Mouse (Mus musculus): ENCODE results near the gene Ooep.
"Not testable (repeated sequence)": the region's sequence is repeated elsewhere in the genome, so short reads cannot be mapped to it uniquely, and the experiment has no call there.

Ooep gene

DNA sequence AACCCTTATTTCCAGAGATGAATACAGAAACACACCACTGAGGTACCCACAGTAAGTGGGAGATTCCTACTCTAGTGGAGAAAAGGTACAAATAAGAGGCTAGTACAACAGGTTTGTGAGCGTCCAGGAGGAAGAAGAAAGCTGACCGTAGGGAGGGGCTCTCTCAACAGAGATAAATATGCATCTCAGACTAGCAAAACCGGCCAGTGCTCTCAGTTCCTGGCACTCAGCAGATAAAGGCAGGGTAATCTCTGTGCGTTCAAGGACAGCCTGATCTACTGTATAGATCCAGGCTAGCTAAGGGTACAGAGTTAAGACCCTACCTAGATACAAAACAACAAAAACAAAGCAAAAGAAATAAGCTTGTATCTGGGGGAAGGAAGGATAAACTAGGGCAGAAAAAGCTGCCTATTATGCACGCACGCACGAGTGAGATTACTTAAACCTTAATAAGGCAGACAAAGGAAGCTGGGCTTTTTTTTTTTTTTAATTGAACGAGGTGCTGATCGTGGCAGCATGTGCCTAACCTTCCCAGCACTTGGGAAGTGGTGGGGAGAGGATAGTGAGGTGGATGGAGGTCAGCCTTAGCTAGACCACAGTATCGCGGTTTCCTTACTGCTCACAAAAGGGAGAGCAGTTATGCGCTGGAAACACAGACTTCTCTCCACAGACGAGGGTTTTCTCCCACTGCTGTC is 12.5 kb downstream of the Ooep start:
- no peak for DNase-seq

DNA sequence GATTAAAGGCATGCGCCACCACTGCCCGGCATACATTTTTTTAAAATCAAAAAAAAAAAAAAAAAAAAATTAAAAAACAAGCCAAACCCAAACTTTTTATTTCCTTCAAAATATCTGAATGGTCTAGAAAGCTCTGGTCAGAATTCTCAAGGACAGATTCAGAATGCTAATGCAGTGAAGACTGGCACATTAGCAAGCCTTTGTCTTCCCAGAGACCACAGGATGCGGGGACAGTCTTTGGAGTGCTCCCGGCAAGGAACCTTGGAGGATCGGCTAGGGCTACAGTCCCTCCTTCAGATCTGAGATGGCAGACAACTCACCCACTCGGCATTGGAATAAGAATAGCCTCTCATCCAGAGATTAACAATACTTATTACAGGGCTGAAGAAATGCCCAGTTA is 13.8 kb downstream of the Ooep start:
- DNase-seq: no peak

DNA sequence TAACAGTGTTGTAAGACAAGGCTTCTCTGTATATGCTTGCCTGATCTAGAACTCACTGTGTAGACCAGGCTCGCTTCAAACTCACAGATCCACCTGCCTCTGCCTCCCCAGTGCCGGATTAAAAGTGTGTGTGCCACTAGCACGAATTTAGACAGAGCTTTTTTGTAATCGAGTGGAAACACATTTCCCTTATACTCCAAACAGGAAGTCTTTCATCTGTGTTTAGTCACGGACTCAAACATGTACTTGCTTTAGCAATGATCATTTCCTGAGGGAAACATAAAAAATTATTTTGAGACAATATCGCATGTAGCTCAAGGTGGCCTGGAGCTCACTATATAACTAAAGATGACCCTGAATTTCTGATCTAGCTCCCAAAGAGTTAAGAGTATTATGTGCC is 15.2 kb downstream of the Ooep start:
- DNase-seq: no peak

DNA sequence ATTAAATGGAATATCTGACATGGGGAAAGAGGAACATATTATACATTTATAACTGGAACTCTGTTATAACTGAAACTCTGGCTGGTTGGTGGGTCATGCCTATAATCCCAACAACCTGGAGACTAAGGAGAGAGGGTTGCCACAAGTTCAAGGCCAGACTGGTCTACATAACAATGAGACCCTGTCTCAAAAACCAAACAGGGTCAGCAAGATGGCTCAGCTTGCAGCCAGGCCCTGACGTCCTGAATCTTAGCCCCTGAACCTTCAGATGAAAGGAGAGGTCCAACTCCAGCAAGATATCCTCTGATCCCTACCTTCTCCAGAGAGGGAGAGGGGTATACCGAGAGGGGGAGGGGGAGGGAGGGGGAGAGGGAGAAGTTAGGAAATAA is 18.0 kb downstream of the Ooep start:
- DNase-seq: no peak

DNA sequence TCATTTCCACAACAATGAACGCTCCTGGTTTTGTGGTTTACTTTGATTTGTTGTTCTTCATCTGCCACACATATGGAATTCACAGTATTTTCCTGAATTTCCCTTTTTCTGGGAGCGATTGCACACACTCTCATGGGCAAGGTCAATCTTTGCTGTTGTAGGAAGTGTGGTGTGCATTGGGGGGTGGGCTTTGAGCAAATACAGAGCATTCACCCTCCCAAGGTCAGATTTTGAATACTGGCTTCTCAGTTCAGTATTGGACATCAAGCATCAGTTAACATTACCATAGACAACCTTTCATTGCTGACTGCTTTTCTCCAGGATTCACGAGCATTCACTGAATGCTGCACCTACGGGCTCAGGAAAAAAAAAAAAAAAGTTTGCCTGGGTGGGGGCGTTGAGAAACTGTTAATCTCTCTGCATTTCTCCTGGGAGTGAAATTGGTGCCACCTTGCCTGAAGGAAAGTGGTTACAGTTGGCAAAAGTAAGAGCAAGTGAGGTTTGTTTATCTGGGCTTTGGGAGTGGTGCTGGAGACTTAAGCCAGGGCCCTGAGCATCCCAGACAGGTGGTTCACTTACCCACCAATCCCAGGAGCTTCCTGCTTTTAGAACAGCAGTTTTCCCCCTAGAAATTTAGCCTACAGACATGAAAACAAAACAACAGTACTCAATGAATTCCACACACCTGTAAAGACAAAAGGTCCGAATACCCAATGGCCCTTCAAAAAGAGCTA is 18.6 kb downstream of the Ooep start:
- DNase-seq: no peak

DNA sequence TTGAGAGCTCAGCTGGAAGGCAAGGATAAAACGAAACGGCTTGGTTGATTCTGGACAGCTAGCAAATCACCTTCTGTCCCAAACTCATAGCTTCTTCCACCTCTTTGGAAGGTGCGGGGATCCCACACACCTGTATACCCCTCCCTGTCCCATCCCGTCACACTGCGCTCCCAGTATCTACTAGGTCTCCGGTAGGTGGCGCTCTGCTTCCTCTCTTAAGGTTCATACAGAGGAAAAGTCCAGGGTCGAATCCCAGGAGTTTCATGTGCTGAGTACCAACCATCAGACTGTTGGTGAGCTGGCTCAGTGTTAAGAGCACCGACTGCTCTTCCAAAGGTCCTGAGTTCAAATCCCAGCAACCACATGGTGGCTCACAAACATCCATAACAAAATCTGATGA is 20.5 kb downstream of the Ooep start:
- DNase-seq: peak; percentile 83

DNA sequence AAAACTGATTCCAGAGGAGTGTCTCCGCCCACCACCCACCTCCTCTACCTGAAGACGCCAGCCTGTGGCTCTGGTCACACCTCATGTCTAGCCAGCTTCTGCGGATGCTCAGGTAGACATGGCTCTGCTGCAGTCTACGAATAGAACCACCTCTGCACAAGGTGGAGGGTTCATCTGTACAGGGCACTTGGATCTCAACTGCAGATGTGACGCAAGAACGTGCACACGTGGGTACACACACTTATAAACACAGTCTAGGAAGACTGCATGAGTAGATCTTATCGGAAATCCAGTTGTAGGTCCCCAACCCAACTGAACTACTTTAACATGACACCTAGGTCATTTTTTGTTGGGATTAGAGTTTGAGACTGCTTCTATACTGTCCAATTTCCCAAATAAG is 22.9 kb downstream of the Ooep start, which contains the start of gene Gsta2:
TSS of gene Gsta2 (minus strand) at position 178 of the 400 bp plus-strand sequence.
- no peak for DNase-seq

DNA sequence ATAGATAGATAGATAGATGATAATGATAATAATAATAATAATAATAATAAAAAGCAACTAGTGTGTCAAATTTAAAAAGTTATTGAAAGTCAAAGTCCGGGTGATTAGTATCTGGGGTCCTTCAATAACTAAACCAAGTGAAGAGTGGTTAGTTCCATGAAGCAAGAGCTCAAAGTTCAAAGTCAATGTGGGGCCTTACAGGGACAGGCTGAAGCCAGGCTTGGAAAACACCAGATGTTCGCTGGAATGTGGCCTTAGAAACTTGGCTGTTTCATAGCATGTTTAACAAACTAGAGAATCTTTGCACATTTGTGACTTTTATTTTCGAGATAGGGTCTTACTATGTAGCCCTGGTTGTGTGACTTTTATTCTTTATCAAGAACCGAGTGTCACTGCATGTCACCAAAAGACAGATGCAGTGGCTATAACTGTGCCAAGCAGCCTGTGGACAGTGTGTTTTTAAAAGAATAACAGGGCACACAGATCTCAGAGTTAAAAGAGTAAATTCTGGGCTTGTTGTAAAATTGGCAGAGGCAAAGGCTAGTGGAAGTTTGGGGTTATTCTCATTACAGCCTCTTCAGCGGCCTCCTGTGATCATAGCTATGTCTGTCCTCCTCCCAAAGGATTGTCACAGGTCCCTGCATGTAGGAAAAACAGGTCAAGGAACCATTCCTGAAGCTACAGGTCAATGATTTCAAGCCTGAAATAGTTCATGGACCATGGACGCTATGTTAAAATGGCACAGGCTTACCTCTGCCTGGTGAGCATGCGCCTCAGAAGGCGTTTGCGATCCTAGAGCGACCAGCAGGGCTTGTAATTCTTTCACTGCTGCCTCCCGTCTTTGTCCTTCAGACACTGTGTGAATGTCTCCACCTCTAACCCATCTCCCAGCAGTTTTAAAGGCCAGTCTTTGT is 23.6 kb downstream of the Ooep start:
- DNase-seq: no peak

DNA sequence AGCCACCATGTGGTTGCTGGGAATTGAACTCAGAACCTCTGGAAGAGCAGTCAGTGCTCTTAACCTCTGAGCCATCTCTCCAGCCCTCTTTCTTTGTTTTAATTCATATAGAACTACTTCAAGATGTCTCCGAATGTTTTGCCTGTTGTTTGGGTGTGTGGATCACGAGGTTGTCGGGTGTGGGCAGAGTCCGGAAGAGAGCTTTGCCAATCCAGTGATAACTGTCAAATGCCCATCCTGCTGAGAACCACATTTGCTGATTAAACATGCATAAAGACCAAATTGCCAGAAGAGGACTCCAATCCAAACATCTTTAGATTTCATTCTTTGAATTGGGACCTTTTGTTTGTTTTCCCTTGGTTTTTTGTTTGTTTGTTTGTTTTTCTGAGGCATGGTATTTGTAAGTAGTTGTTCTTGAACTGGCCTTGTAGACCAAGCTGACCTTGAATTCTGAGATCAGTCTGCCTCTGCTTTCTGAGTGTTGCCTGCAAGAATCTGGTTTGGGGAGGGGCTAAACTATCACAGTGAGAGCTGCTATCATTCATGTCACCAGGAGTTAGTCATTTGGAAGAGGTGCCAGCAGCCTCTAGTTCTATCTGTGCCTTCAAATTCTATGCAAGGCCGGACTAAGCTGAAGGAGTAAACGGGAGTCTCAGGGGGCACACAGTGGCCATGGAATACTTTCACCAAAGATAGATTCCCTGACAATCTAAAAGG is 26.9 kb downstream of the Ooep start:
- DNase-seq: no peak

DNA sequence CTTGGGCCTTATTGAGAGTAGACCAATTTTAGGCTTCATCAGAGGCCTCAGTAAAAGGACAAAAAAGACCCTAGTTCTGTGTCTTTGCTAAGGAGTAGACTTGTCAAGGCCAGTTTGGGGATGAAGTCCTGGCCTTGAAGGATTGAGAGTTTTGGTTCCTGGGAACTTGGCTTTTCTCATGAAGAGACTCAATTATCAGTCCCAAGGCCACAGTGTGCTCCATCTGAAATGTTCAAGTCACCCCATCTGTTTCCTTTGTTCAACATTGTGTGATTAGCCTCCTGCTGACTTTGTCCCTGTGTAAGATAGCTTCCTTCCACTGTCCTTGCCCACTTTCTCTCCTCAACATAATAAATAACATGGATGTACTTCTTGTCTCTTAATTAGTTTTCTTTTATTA is 28.5 kb downstream of the Ooep start:
- not testable (repeated sequence) for DNase-seq

DNA sequence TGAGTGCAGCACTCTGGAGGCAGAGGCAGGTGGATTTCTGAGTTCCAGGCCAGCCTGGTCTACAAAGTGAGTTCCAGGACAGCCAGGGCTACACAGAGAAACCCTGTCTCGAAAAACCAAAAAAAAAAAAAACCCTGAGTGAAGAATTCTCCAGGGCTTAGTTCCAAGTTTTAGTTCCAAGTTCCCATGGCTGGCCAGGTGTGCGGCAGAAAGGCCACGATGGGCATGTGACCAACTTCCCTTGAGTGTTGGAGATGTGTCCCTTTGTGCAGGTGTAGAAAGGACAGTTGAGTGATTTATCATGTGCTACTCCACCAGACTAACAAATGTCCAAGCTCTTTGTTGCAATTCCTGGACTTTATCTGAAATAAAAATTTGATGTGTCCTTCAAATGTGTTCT is 29.4 kb downstream of the Ooep start:
- DNase-seq: not testable (repeated sequence)

DNA sequence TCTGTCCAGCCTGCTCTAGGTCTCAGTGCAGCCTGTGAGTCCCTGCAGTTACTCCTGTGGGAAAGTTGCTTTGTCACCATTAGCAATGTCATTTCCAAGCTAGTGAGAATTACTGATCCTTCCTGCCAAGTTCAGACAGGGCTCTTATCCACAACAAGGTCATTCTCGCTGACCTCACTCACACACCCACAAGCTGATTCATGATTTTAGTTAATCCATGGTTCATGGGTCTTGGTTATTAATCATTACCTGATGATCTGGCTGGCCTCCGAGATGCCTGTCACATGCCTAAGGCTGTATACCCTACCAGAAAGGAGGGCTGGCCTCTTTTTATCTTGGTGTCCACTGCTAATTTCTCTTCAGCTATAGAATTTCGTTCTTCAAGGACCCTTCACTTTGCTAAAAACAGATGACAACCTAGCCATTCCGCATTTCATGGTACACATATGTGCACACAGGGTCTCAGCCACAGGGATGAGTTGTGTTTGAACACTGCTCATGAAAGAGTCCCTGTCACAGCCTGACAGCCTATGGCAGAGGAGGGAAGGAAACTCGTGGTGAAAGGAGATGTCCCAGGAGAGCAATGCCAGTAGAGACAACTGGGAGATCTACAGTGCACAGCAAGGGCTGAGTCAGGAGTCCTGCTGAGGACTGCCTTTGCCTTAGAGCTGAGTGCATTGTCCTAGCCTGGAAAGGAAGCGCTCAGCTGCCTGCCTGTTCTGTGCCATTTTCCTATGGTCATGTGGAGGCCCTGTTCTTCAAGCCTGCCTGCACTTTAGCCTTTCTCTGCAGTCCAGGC is 30.1 kb downstream of the Ooep start:
- DNase-seq: not testable (repeated sequence)

DNA sequence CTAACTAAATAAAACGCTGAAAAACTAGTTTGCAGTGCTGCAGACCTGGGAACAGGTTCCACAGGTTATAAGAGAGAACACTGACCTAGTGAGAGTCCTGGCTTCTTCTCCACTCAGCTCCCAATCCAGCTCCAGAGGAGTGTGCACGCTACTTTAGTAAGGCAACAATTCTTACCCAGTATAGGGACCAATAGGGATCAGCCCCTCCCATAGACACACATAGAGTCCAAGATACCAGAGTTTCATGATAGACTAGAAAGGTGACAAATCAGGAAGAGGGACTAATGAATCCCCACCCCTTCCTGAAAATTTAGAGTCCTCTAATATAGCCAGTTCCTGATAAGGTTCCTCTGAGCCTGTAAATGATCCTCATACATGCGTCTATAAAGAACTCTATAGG is 31.5 kb downstream of the Ooep start:
- no peak for DNase-seq

DNA sequence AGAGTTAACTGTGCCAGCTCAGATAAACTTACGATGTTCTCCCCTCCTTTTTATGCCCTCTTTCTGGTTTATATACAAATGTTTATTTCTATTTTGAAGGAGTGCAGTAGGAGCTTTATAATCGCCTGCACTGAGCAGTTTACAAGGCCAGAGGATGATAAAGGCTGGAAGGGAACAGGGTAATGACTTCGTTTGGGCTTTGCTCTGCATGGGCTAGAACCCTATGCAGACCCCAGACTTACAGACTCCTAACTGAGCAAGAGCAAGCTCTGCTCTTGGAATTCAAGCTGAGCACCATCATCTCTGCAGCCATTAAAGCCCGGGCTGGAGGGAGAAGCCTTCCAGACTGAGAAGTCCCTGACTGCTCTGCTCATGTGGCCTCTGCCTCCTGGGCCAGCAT is 33.3 kb downstream of the Ooep start:
- not testable (repeated sequence) for DNase-seq

DNA sequence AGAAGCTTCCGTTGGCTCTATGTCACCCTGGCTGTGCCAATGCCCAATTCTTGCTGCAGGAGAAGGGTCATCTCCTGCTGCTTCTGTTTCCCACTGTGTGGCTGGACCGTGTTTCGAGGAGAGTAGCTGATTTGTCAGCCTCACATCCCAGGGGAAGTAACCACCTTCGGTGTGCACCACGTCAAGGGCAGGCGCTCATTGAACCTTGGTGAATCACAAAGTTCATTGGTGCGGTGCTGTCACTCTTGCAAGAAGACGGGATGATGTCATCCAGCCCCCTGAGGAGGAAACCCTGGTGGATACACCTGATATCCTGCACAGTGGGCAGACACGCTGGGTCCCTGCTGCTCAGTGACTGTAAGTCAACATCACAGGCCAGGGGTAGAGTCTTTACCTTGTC is 35.5 kb downstream of the Ooep start:
- not testable (repeated sequence) for DNase-seq

DNA sequence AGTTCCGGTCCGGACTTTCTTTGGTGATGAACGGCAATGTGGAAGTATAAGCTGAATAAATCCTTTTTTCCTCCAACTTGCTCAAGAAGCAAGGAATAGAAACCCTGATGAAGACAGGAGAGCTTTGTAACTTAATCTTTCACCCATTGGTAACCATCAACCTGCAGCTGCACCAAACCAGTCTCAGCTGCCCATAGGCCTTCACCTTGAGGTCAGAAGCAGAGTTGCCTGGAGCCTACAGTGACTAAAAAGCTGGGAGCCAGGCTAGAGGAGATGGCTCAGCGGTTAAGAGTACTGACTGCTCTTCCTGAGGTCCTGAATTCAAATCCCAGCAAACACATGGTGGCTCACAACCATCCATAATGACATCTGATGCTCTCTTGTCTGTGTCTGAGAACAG is 36.0 kb downstream of the Ooep start:
- not testable (repeated sequence) for DNase-seq

DNA sequence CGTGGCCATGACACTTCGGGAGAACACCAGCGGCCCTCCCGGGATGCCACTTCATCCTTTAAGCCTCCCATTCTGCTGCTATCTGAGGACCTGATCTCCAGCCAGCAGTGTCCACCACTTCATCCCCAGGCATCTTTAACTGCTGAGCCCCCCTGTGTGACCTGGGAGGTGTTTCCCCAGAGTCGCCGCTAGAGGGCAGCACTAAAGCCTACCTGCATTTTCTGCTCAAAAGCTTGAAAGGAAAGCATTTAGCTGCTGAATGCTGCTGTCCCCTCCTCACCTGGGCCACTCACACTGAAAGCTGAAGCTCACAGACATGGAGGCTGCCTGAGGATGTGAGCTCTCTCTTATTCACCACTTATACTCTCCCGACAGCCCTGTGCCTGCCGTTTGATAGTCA is 38.2 kb downstream of the Ooep start:
- peak; percentile 73 for DNase-seq

DNA sequence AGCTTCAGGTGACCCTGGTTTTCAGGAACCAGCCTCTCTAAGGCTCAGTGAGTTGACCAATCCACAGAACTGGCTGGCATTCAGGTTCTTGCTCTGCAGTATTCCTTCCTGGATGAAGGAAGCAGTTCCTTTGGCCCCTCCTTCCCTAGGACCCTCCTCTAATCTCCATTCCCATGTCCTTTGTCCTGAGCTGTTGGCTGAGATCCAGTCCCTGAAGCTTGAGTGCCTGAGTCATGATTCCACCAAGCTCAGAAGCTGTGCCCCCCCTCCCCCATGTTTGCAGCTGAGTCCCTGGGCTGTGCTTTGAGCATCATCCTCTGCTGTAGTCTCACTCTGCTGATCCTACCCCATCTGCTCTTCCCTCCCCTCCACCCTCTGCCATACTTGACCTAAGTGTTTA is 41.5 kb downstream of the Ooep start:
- DNase-seq: not testable (repeated sequence)

DNA sequence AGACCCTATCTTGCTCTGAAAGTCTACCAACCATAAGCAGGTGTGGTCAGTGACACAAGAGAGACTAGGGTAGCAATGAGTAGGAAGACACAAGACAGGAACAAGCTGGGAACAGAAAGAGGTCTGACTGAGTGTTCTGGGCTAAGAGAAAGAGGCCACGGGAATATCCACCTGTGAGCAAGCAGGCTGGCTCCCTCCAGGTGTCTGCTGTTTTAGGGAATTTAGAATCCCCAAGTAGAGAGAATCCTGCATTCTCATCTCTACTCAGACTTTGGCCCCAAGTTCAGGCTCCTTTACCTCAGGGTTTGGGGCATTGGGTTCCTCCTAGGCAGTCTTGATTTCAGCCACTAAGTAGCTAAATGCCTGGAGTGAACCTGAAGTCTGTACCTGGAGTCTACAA is 51.2 kb downstream of the Ooep start, which contains the start of gene Omt2b:
TSS of gene Omt2b (plus strand) at position 301 of the 400 bp plus-strand sequence.
- DNase-seq: not testable (repeated sequence)
